Mouse (Mus musculus) bone marrow, adult 2 months (tissue): ENCODE results near the gene Abhd12.
"Not testable (repeated sequence)": the region's sequence is repeated elsewhere in the genome, so short reads cannot be mapped to it uniquely, and the experiment has no call there.

Experiments
- CTCF ChIP-seq: fragments of 200-500 bp; IDR thresholded peaks from 2 replicates; pipeline ENCODE4 v1.5.1; 2011; ENCODE audit warnings: low read length, control low read depth; ENCODE audit not compliant: control insufficient read depth, insufficient read depth
- POLR2A ChIP-seq: fragments of 200-500 bp; IDR thresholded peaks from 2 replicates; pipeline ENCODE4 v1.6.1; 2011; ENCODE audit warnings: low read depth, mild to moderate bottlenecking, control low read depth, low read length, borderline replicate concordance; ENCODE audit not compliant: control insufficient read depth

DNA sequence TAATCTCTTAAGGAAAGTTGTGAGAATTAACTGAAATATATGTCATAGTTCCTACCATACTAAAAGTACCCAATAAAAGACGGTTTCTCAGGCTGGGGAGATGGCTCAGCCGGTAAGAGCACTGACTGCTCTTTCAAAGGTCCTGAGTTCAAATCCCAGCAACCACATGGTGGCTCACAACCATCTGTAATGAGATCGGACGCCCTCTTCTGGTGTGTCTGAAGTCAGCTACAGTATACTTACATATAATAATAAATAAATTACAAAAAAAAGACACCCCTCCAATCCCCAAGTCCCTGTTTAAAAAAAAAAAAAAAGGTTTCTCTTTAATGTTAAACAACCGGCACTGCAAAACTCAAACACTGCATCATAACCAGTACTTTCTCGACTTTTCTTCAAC, 4.3 kb upstream of the Abhd12 start:
- not testable (repeated sequence) for TF ChIP-seq POLR2A, CTCF
